Mouse (Mus musculus) ES-Bruce4 (cell line): ENCODE data around the gene Col6a6.

Source experiments
- CTCF ChIP-seq: IDR thresholded peaks from one replicate; pipeline ENCODE4 v1.8.1; 2011; ENCODE audit warnings: low read depth, low read length
- EP300 ChIP-seq: IDR thresholded peaks from 2 replicates; pipeline ENCODE4 v1.6.1; 2011; ENCODE audit warnings: low read depth, low read length; ENCODE audit not compliant: insufficient read depth

GRCm38 (mm10) chr9:105704226-105704932, 123.6 kb downstream of the Col6a6 start:
- TF ChIP-seq CTCF (no peak), EP300 (no peak)
